Mouse (Mus musculus) liver, postnatal 0 days (tissue): ENCODE data around the gene Coq4. TPM values are rescaled to one million over a fixed set of nuclear protein-coding genes. Genes with fewer than 3 reads are reported as not detected.

Source experiments
- ATAC-seq: fragments of 200-750 bp; cut with Nextera tagmentation; 2 replicates; pipeline ENCODE4 v1.8.0; 2017; ENCODE audit warnings: mild to moderate bottlenecking, moderate library complexity
- DNase-seq: peaks from one replicate; pipeline ENCODE4 v3.0.0-alpha.2; 2016
- H3K27ac ChIP-seq: fragments of 300-500 bp; sonication (generic); 2 replicates; pipeline ENCODE4 v1.5.1; 2014; ENCODE audit warnings: antibody characterized with exemption, moderate library complexity, mild to moderate bottlenecking, low read depth
- H3K27me3 ChIP-seq: fragments of 300-500 bp; sonication (generic); 2 replicates; pipeline ENCODE4 v1.6.1; 2014; ENCODE audit warnings: low read length, control low read depth, mixed read lengths; ENCODE audit not compliant: insufficient read depth
- H3K36me3 ChIP-seq: fragments of 300-500 bp; sonication (generic); replicated peaks from 2 replicates; pipeline ENCODE4 v1.6.1; 2014; ENCODE audit warnings: mild to moderate bottlenecking, control low read depth, low read length, moderate library complexity, mixed read lengths; ENCODE audit not compliant: insufficient read depth
- H3K4me1 ChIP-seq: fragments of 300-500 bp; sonication (generic); 2 replicates; pipeline ENCODE4 v1.6.1; 2014; ENCODE audit warnings: antibody characterized with exemption, mild to moderate bottlenecking, control low read depth; ENCODE audit not compliant: insufficient read depth
- H3K4me2 ChIP-seq: fragments of 300-500 bp; sonication (generic); 2 replicates; pipeline ENCODE4 v1.6.1; 2014; ENCODE audit warnings: low read depth, mild to moderate bottlenecking, low read length, moderate library complexity, mixed read lengths
- H3K4me3 ChIP-seq: fragments of 300-500 bp; sonication (generic); 2 replicates; pipeline ENCODE4 v1.5.1; 2014; ENCODE audit warnings: low read depth, low read length
- H3K9ac ChIP-seq: fragments of 300-500 bp; sonication (generic); replicated peaks from 2 replicates; pipeline ENCODE4 v1.6.1; 2014; ENCODE audit warnings: mild to moderate bottlenecking, moderate library complexity
- H3K9me3 ChIP-seq: fragments of 300-500 bp; sonication (generic); 2 replicates; pipeline ENCODE4 v1.6.1; 2016; ENCODE audit warnings: mild to moderate bottlenecking, control low read depth, low read length, mixed read lengths
- CTCF ChIP-seq: sonication (generic); IDR thresholded peaks from 2 replicates; pipeline ENCODE4 v1.5.1; 2016; ENCODE audit warnings: antibody characterized with exemption, low read depth
- EP300 ChIP-seq: IDR thresholded peaks from 2 replicates; pipeline ENCODE4 v1.6.1; 2016; ENCODE audit warnings: antibody characterized with exemption, low read depth, mild to moderate bottlenecking
- WGBS: fragments of 180-500 bp; shearing (Covaris S2); extraction: QIAGEN DNeasy Blood & Tissue Kit; methylation state at CpG from one replicate; pipeline ENCODE4 v1.1.7; 2014; ENCODE audit not compliant: insufficient replicate concordance; 5-methylcytosine and 5-hydroxymethylcytosine counted together
- microRNA-seq: library from miRNA; unstranded; fragments of <30 nt; microRNA quantifications from one replicate; pipeline ENCODE4, GENCODE M21; 2016
- polyA plus RNA-seq: library from polyadenylated mRNA; unstranded; fragments of >200 nt; fragmentation: Nextera tagmentation; extraction: Ambion mirVana; gene quantifications from 2 replicates; pipeline ENCODE4 v1.2.1, GENCODE M21; 2015

Gene Coq4
- polyA plus RNA-seq, 1 experiment from 2014 or later = 7.2 TPM

DNA sequence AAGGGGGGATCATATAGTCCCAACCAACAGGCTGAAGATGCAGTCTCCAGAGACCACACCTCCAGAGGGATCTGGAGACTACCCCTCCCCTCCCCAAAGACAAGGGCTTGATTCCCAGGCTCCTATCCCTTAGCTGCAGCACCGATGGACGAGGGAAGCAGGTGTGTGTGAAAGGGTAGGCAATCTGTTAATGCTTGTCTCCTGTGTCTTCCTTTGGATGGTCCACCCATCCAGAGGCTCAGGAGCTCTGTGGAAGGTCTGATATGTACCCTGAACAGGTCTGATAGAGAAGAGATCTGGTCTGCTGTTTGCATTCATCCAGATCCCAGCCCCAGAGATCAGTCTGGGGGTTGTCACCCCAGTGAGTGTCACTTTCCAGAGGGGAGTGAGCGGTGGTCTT lies 59.6 kb downstream of the Coq4 start:
- Histone ChIP-seq H3K4me3 (no peak overlapping the region), H3K27ac (no peak overlapping the region), H3K27me3 (peaks cover 13% of the 10 kb centered on the region; the same call in 1 of the 2 replicates), H3K9me3 (no peaks in the 10 kb centered on the region), H3K4me1 (peaks cover 2% of the 10 kb centered on the region), H3K9ac (no peak overlapping the region), H3K36me3 (peaks cover 12% of the 10 kb centered on the region; the same call in 1 of the 2 replicates), H3K4me2 (no peak overlapping the region)
- ATAC-seq (no peak), DNase-seq (no peak)
- TF ChIP-seq EP300 = no peak
- no peak for TF ChIP-seq CTCF
- 41% methylated on average over 3 of the region's 3 CpGs for WGBS

Small RNAs within 50 kb of the gene (microRNA-seq; reads per million reads assigned to microRNA genes)
- not detected for gene Mir219a-2
- not detected for gene Mir219b

Other genes with a start within 250 kb of the Coq4 start
- 4.8 and 5.1 TPM in 2 replicates for gene Rapgef1, start 167.8 kb upstream of the Coq4 start, polyA plus RNA-seq
- gene Gm13420, start 35.8 kb upstream of the Coq4 start, polyA plus RNA-seq = 0.13 and 0.19 TPM in 2 replicates
- gene Gm13547, start 28.2 kb upstream of the Coq4 start, polyA plus RNA-seq = not detected in 2 replicates
- 7.1 and 7.9 TPM in 2 replicates for gene Trub2, start 1.0 kb downstream of the Coq4 start, polyA plus RNA-seq
- gene Slc27a4, start 15.1 kb downstream of the Coq4 start, polyA plus RNA-seq = 4.6 and 5.1 TPM in 2 replicates
- gene Urm1, start 32.6 kb downstream of the Coq4 start, polyA plus RNA-seq = 6.6 and 8.7 TPM in 2 replicates
- 9.0 and 10.0 TPM in 2 replicates for gene Cercam, start 81.7 kb downstream of the Coq4 start, polyA plus RNA-seq
- gene Odf2, start 101.7 kb downstream of the Coq4 start, polyA plus RNA-seq = 19.0 and 22.1 TPM in 2 replicates
- 13.4 and 14.7 TPM in 2 replicates for gene Gle1, start 147.9 kb downstream of the Coq4 start, polyA plus RNA-seq
- 14.9 and 17.2 TPM in 2 replicates for gene Sptan1, start 178.1 kb downstream of the Coq4 start, polyA plus RNA-seq